Mouse (Mus musculus): ENCODE data around the gene Ppp4r1. TPM values are rescaled to one million over a fixed set of nuclear protein-coding genes. Genes with fewer than 3 reads are reported as not detected.

The Ppp4r1 gene
- polyA plus RNA-seq, 1 experiment from 2014 or later: 65.1 TPM

DNA sequence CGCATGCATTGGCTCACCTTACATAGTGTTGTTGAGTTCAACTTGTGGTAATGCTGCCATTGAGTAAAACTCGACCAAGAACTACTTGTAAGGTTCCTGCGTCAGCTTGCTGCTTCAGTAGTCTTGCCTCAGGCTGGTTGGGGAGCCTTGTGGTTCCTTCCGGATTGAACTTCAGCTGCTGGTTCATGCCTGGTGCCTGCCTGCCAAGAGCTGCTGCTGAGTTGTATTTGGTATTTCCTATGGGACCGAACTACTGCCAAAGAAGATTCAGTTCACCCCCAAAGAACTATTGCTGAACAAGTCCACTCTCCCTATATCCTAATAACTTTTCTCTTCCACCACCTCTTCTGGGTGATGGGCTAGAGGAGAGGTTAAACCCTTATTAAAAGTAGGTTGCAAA, 107.1 kb downstream of the Ppp4r1 start:
- no peak overlapping the region for H3K4me3 ChIP-seq (ENCODE audit: low read depth, low read length)
- ATAC-seq (replicated peaks; ENCODE audit: insufficient number of reproducible peaks, low FRiP score, low TSS enrichment, low read depth) (no peak), DNase-seq (ENCODE audit: low spot score) (no peak)
- H3K4me2 ChIP-seq (ENCODE audit: low read depth, low read length): no peak overlapping the region
- no peaks in the 10 kb centered on the region for H3K36me3 ChIP-seq (replicated peaks; ENCODE audit: control insufficient read depth, insufficient read depth, low read depth, low read length)
- H3K27me3 ChIP-seq (ENCODE audit: control insufficient read depth, insufficient read depth, low read length): no peaks in the 10 kb centered on the region
- no peak overlapping the region for H3K9ac ChIP-seq (replicated peaks; ENCODE audit: low read length)
- H3K9me3 ChIP-seq (replicated peaks; ENCODE audit: control insufficient read depth, low read length): no peaks in the 10 kb centered on the region
- WGBS: 81% methylated on average over 5 of the region's 5 CpGs
- no peaks in the 10 kb centered on the region for H3K4me1 ChIP-seq (ENCODE audit: control insufficient read depth, insufficient read depth, low read length)
- H3K27ac ChIP-seq (replicated peaks; ENCODE audit: low read depth, low read length): no peak overlapping the region

Other genes with a start within 250 kb of the Ppp4r1 start
- 0.13 TPM in 1 of 2 replicates, not detected in the other for gene Tmem232, start 241.8 kb upstream of the Ppp4r1 start, polyA plus RNA-seq (2014; fragmentation: Nextera tagmentation; extraction: Ambion mirVana)
- gene Vapa, start 169.0 kb upstream of the Ppp4r1 start, polyA plus RNA-seq (2014; fragmentation: Nextera tagmentation; extraction: Ambion mirVana): 236 and 260 TPM in 2 replicates
- 0.18 and 0.38 TPM in 2 replicates for gene Txndc2, start 140.4 kb upstream of the Ppp4r1 start, polyA plus RNA-seq (2014; fragmentation: Nextera tagmentation; extraction: Ambion mirVana)
- 70.8 and 80.5 TPM in 2 replicates for gene Rab31, start 9.8 kb upstream of the Ppp4r1 start, polyA plus RNA-seq (2014; fragmentation: Nextera tagmentation; extraction: Ambion mirVana)
- 47.8 and 48.4 TPM in 2 replicates for gene Ralbp1, start 103.2 kb downstream of the Ppp4r1 start, polyA plus RNA-seq (2014; fragmentation: Nextera tagmentation; extraction: Ambion mirVana)
- 133 and 142 TPM in 2 replicates for gene Twsg1, start 168.7 kb downstream of the Ppp4r1 start, polyA plus RNA-seq (2014; fragmentation: Nextera tagmentation; extraction: Ambion mirVana)

Measured in embryonic facial prominence, embryonic 11.5 days (tissue).